Mouse (Mus musculus) kidney, adult 11 months (tissue): ENCODE measurements around the gene Zfp11.
"Not testable (repeated sequence)": the region's sequence is repeated elsewhere in the genome, so short reads cannot be mapped to it uniquely, and the experiment has no call there.

ENCODE experiments used
- DNase-seq: peaks from one replicate; pipeline ENCODE4 v3.0.0; 2022

Zfp11 gene

GRCm38 (mm10) chr5:129670036-129670458 lies at the start of gene Zfp11:
Gene Zfp11 (minus strand): TSS chr5:129670099.
- peak; percentile 76 for DNase-seq

DNA sequence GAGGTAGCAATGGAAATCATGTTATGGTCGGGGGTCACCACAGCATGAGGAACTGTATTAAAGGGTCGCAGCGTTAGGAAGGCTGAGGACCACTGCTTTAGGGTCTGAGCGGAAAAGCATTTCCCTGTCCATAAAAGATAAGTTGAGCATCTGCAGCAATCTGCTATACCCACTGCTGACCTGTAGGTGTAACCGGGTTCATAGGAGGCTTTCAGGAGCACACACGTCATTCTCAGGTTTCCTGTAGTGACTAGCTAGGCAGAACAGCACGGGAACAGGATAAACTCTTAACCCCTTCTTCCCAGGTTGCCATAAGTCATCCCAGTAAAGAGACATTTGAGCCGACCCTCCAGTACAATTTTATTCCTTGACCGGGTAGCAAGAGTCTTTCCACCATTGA lies 47.1 kb upstream of the Zfp11 start:
- DNase-seq = no peak

DNA sequence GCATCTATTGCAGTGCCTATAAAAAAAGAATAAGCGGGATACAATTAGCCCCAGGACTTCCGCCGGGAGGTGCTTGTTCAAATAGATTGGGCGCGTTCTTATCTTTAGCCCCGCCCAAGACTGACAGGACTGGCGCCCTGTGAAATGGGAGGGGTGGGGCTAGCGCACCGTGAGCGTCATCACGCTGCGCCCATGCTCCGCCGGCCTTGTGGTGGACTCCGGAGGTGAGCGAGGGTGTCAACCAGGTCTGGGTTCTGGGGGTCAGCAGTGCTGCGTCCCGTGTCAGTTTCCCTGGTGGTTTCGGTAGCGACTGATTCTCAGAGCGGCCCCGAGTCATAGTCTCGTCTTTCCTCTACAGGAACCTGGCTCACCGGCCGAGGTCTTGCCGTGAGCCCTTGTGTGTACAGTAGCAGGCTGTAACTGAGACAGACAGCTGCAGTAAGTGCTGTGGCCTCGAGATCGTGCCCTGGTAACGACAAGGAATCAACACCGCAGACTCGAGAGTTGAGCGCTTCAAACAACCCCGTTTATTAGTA lies 45.5 kb upstream of the Zfp11 start, which contains the start of gene Mrps17:
Gene Mrps17 (plus strand): TSS at position 172 of the 536 bp plus-strand sequence.
- DNase-seq = peak; percentile 94

DNA sequence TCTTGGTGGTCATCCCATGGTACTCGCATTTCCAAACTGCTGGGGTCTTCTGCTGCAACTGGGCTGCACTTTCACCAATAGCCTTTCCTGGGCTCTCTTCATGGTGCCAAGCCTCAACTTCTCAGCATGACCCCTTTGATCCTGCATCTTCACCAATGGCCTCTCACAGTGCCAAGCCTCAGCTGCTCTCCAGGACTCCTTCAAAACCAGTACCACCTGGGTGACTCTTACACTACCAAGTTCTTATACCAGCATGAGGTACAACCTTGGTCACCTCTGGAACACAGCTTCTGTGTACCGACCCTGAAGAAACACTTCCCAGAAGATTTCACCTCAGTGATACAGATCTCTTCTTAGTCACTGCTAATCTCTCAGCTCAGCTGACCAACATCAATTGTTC lies 38.5 kb upstream of the Zfp11 start, which contains the start of gene Sept14:
Gene Sept14 (minus strand): TSS at position 101 of the 400 bp plus-strand sequence.
- DNase-seq = no peak

- DNase-seq = no peak
These were observed 33.5 kb upstream of the Zfp11 start for GRCm38 (mm10) chr5:129703368-129703767.

GRCm38 (mm10) chr5:129701706-129702105 lies 31.8 kb upstream of the Zfp11 start:
- no peak for DNase-seq

GRCm38 (mm10) chr5:129700506-129700905 lies 30.6 kb upstream of the Zfp11 start:
- DNase-seq = no peak

DNA sequence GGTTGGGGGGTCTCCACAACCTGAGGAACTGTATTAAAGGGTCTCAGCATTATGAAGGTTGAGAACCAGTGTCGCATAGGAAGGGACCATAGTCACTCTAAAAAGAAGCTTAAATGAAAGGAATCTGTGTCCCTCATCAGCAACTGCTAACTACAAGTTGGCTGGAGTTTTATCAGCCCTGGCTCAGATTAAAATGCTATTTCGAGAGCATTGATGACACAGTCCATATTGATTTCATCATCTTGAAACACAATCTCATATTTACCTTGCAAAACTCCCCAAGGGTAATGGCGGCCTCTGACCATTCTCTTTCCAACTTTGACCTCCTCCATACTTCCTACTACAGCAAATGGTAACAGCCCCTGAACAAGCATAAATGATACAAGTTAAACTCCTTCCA lies 20.6 kb upstream of the Zfp11 start:
- DNase-seq = no peak

DNA sequence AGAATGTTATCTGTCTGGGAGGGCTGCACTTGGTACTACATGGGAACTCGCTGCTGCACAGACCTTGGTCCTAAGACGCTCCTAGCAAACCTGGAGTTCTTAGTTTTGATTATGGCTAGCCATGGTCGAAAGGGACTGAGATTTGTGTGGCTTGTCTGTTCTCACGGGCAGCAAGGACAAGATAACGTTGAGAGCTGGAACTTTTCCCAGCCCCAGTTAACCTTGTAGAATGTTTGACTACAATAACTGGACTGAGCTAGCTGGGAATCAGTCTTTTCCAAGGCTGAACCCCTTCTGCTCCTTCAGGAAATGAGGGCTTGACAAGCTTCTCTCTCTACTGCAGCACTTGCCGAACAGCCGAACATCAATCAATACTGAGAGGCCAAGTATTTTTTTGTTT lies 17.7 kb upstream of the Zfp11 start:
- no peak for DNase-seq

DNA sequence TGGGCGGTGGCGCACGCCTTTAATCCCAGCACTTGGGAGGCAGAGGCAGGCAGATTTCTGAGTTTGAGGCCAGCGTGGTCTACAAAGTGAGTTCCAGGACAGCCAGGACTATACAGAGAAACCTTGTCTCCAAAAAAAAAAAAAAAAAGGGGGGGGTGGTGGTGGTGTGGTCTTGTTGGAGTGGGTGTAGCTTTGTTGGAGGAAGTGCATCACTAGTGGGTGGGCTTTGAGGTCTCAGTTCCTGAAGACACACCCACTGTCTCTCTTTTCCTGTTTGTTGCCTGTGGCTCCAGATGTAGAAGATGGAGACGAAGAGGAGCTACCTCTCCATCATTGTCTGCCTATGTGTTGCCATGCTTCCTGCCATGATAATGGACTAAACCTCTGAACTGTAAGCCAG lies 15.2 kb upstream of the Zfp11 start:
- DNase-seq = not testable (repeated sequence)

DNA sequence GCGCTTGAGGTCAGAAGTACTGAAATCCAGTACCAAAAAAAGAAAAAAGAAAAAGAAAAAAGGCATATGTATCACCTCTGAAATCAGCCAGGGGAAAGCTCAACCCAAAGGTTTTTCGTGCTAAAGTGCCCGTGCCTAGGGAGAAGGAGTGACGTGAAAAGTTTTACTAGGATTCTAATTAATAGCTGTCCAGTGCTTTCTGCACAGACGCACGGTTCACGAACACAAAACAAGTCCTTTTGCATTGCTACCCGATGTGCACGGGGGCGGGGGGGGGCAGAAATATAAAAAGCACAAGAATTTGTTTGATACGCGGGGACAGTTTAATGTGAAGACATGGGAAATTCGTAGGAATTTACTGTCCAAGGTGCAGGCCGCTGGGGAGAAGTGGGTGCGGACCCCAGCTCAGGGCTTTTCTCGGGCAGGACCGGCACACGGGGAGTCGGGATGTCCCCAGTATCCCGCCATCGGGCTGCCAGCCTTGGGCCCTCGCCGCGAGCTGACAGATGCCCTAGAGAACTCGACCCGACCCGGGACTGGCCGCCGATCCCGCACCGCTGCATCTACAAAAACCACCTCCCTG lies 355 bp downstream of the Zfp11 start:
- peak; percentile 5 for DNase-seq

- no peak for DNase-seq
These were observed 2.0 kb downstream of the Zfp11 start for GRCm38 (mm10) chr5:129667851-129668250.

GRCm38 (mm10) chr5:129666271-129666909 lies 3.5 kb downstream of the Zfp11 start:
- DNase-seq = no peak

- no peak for DNase-seq
These were observed 5.8 kb downstream of the Zfp11 start for GRCm38 (mm10) chr5:129664090-129664489.

- no peak for DNase-seq
These were observed 12.0 kb downstream of the Zfp11 start for GRCm38 (mm10) chr5:129657931-129658330.

DNA sequence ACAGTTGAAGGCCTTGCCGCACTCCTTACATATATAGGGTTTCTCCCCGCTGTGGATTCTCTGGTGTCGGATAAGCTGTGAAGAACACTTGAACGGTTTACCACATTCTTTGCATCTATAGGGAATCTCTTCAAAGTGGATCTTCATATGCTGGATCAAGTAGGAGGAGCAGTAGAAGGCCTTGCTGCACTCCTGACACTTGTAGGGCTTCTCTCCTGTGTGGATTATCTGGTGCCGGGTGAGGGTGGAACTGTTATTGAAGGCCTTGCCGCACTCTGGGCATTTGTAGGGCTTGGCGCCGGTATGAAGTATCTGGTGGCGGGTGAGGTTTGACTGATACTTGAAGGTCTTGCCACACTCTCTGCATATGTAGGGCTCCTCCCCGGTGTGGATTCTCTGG lies 12.9 kb downstream of the Zfp11 start:
- no peak for DNase-seq

GRCm38 (mm10) chr5:129650858-129651257 lies 19.0 kb downstream of the Zfp11 start:
- DNase-seq = no peak

- DNase-seq = not testable (repeated sequence)
These were observed 37.3 kb downstream of the Zfp11 start for GRCm38 (mm10) chr5:129632270-129633250.

DNA sequence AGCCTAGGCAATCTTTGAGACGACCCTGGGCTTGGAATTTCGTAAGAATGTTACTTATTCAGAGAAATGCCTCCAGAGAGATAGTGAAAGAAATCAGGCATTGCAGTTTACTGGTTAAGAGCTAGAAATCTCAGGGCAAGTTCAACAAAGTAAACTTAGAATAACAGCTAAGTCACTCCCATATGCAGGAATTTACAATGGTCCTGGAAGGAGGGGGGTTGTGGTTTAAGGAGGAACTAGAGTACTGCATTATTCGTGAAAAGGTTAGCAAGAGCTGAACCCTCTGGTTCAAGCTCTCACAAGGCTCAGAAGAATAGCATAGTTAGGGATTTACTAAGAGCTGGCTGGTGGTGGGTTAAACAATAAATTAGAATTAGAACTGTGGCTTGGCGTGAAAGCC lies 43.3 kb downstream of the Zfp11 start:
- not testable (repeated sequence) for DNase-seq

DNA sequence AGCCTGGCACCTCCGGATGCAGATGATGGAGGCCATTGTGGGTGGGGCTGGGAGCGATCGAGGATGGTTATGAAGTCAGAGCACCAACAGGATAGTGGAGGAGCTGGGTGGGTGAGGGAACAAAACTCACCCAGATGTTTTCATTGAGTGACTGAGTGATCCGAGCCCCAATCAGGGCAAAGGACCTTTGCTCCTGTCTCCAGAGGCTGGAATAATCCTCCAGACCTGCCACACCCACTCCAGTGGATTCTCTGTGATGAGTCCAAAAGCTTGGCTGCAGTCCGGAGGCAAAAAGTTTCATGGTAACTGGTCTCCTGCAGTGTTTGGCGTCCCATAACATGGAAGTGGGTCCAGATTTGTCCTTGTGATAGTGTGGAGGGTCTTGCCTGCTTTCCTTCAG lies 43.8 kb downstream of the Zfp11 start:
- DNase-seq = peak; percentile 28

DNA sequence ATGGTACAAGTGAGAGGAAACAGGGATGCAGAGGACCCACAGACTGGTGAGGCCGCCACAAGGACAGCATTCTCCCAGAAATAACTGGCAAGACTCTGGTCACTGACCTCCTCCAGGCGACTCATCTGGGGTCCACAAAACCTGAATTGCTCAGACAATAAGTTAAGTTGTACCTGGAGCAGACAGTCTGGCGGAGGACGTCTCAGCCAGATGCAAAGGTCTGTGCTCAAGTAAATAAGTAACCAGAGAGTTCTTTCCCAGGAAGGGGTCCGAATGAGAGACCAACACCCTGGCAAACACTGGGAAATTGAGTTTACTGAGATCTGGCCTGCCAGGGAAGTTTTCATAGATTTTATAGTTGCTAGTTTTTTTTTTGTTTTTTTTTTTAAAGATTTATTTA lies 48.5 kb downstream of the Zfp11 start:
- DNase-seq = peak; percentile 54

DNA sequence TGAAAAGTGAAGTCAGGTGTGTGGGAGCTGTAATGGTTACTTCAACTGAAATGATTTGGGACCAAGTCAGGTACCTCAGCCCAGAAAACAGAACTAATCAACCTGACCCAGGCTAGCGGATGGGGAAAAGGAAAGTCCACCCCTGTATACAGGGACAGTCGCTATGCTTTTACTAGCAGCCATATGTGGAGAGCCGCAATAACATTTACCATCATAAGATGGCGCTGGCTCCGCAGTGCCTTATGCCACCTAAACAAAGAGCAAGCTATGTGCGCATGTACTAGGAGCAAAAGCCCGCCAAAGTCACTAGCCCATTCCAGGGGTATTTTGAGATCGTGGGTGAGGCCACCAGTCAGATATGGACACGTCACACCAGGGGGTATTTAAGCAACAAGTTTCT lies 49.3 kb downstream of the Zfp11 start:
- not testable (repeated sequence) for DNase-seq

- DNase-seq = peak; percentile 67
These were observed 58.8 kb downstream of the Zfp11 start for GRCm38 (mm10) chr5:129611060-129611459.
